Mouse (Mus musculus) stomach, embryonic 14.5 days (tissue): ENCODE measurements at regions not wholly inside any gene's neighbourhood (a gene's known extent, or its start where the extent isn't known, plus 50 kb on each side); places are given as distances from the start of the nearest gene placed in this dataset.

Experiments
- ATAC-seq: fragments of 200-750 bp; cut with Nextera tagmentation; 2 replicates; pipeline ENCODE4 v1.8.0; 2017; ENCODE audit warnings: low read depth, moderate TSS enrichment; ENCODE audit not compliant: insufficient number of reproducible peaks, insufficient read depth, low FRiP score
- H3K27ac ChIP-seq: fragments of 300-500 bp; sonication (generic); 2 replicates; pipeline ENCODE4 v1.5.1; 2014; ENCODE audit warnings: mild to moderate bottlenecking, low read length, moderate library complexity, mixed read lengths
- H3K27me3 ChIP-seq: fragments of 300-500 bp; sonication (generic); 2 replicates; pipeline ENCODE4 v1.6.1; 2014; ENCODE audit warnings: low read length, control low read depth, mixed read lengths; ENCODE audit not compliant: control insufficient read depth, insufficient read depth
- H3K36me3 ChIP-seq: fragments of 300-500 bp; sonication (generic); 2 replicates; pipeline ENCODE4 v1.6.1; 2014; ENCODE audit warnings: mild to moderate bottlenecking, control low read depth, low read length, moderate library complexity, mixed read lengths; ENCODE audit not compliant: control insufficient read depth, insufficient read depth
- H3K4me1 ChIP-seq: fragments of 300-500 bp; sonication (generic); 2 replicates; pipeline ENCODE4 v1.6.1; 2014; ENCODE audit warnings: low read length, control low read depth, mixed read lengths; ENCODE audit not compliant: control insufficient read depth, insufficient read depth
- H3K4me2 ChIP-seq: fragments of 300-500 bp; sonication (generic); replicated peaks from 2 replicates; pipeline ENCODE4 v1.6.1; 2014; ENCODE audit warnings: low read depth, low read length, control low read depth
- H3K4me3 ChIP-seq: fragments of 300-500 bp; sonication (generic); 2 replicates; pipeline ENCODE4 v1.5.1; 2014; ENCODE audit warnings: low read depth, low read length, control low read depth
- H3K9ac ChIP-seq: fragments of 300-500 bp; sonication (generic); replicated peaks from 2 replicates; pipeline ENCODE4 v1.6.1; 2014; ENCODE audit warnings: low read depth, mild to moderate bottlenecking, control low read depth, low read length, moderate library complexity, mixed read lengths
- H3K9me3 ChIP-seq: fragments of 300-500 bp; sonication (generic); 2 replicates; pipeline ENCODE4 v1.6.1; 2016; ENCODE audit warnings: low read depth, low read length, control low read depth; ENCODE audit not compliant: control insufficient read depth
- WGBS: fragments of 180-500 bp; shearing (Covaris S2); extraction: QIAGEN DNeasy Blood & Tissue Kit; methylation state at CpG from one replicate; pipeline ENCODE4 v1.1.7; 2014; 5-methylcytosine and 5-hydroxymethylcytosine counted together

DNA sequence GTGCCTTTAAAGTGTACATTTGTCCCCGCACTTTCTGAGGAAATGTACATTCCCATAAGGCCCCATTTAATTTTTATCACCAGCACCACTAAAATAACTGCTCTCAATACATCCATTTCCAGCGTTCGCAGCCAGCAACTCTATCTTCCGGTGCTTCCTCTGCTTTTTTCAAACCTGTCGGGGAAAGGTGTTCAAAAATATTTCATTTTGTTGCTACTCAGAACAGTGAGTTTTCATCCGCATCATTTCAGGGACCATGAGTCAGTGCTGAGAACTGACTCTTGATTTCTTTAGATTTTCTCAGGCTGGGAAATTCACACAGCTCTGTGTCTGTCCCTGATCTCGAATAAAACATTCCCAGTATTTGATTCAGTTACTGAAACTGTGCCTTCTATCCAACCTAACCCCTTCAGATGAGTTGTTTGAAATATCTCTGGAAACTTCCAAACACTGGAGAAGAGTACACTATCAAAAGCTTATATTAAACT, 959.4 kb downstream of the Brinp1 start:
- no peaks in the 10 kb centered on the region for H3K36me3 ChIP-seq
- H3K27me3 ChIP-seq, result no peaks in the 10 kb centered on the region
- peak; percentile 42; the same call in 1 of the 2 replicates for ATAC-seq
- no peaks in the 10 kb centered on the region for H3K9me3 ChIP-seq
- peak overlapping the region; percentile 24; the same call in 1 of the 2 replicates for H3K27ac ChIP-seq
- H3K4me1 ChIP-seq, result no peaks in the 10 kb centered on the region
- no peak overlapping the region for H3K4me3 ChIP-seq
- no peak overlapping the region for H3K9ac ChIP-seq
- no peak overlapping the region for H3K4me2 ChIP-seq
- 44% methylated on average over 7 of the region's 7 CpGs for WGBS

DNA sequence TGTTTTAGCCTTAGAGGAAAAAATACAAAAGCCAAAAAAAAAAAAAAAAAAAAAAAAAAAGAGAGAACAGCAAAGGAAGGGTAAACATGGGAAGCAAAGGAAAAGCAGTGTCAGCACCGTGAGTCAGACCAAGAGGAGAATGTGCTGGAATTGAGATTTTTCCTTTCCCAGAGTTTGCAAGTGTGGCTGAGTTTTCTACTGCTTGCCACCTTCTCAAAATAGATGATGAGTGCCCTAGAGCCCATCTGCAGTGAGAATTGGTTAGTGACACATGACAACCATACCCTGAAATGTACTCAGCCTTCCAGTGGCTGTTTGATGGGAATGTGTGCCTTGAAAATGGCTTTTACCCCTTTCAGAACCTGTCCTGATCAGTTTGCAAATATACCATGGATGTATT, 990.7 kb downstream of the Brinp1 start:
- H3K27ac ChIP-seq, result no peak overlapping the region
- no peaks in the 10 kb centered on the region for H3K27me3 ChIP-seq
- WGBS, result 61% methylated on average over 1 of the region's 1 CpGs
- no peak overlapping the region for H3K9ac ChIP-seq
- no peaks in the 10 kb centered on the region for H3K36me3 ChIP-seq
- H3K9me3 ChIP-seq, result no peaks in the 10 kb centered on the region
- no peak overlapping the region for H3K4me3 ChIP-seq
- no peaks in the 10 kb centered on the region for H3K4me1 ChIP-seq
- no peak for ATAC-seq
- H3K4me2 ChIP-seq, result no peak overlapping the region

DNA sequence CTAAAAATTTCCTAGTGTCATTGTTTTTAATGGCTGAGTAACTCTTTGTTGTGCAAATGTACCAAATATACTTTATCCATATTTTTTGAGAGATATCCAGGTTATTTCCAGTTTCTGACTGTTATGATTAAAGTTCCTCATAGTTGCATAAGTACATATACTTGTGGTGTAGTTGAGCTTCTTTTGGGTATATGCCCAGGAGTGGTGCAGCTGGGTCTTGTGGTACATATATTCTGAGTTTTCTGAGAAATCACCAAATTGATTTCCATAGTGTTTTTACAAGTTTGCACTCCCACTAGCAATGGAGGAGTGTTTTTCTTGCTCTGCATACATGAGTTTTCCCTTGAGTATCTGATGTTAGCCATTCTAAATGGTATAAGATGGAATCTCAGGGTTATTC, 1006.2 kb downstream of the Brinp1 start:
- no peak overlapping the region for H3K9ac ChIP-seq
- H3K27me3 ChIP-seq, result no peaks in the 10 kb centered on the region
- H3K4me3 ChIP-seq, result no peak overlapping the region
- H3K9me3 ChIP-seq, result no peaks in the 10 kb centered on the region
- H3K36me3 ChIP-seq, result no peaks in the 10 kb centered on the region
- ATAC-seq, result no peak
- no peak overlapping the region for H3K27ac ChIP-seq
- no peaks in the 10 kb centered on the region for H3K4me1 ChIP-seq
- no peak overlapping the region for H3K4me2 ChIP-seq

GRCm38 (mm10) chr4:67932481-67932880, 1021.7 kb downstream of the Brinp1 start:
- no peak; the same call in 1 of the 2 replicates for ATAC-seq
- WGBS, result 58% methylated on average over 2 of the region's 2 CpGs
- Histone ChIP-seq H3K4me3 (no peak overlapping the region), H3K27me3 (no peaks in the 10 kb centered on the region), H3K9ac (no peak overlapping the region), H3K4me2 (no peak overlapping the region), H3K36me3 (no peaks in the 10 kb centered on the region), H3K9me3 (no peaks in the 10 kb centered on the region), H3K4me1 (no peaks in the 10 kb centered on the region), H3K27ac (no peak overlapping the region)

DNA sequence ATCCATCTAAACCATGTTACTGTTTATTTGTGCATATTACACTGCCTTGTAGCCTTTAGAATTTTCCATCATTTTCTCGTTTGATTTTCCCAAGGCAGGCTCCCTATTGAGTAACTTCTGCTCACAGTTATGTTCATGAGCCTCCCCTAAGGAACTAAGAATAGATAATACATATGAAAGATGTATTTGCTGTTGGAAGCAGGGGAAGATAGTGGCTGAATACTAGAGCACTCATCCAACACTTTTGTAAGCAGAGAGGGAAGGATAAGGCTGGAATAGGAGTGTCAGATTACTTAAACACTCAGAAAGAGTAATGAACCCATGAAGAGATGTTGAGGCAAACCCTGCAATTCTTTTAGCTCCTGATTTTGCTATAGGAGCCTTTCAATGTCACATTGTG, 1055.1 kb downstream of the Brinp1 start:
- 77% methylated on average over 1 of the region's 1 CpGs for WGBS
- ATAC-seq, result no peak
- Histone ChIP-seq H3K4me2 (no peak overlapping the region), H3K27ac (no peak overlapping the region), H3K4me3 (no peak overlapping the region), H3K36me3 (no peaks in the 10 kb centered on the region), H3K9me3 (no peaks in the 10 kb centered on the region), H3K9ac (no peak overlapping the region), H3K4me1 (no peaks in the 10 kb centered on the region), H3K27me3 (no peaks in the 10 kb centered on the region)

DNA sequence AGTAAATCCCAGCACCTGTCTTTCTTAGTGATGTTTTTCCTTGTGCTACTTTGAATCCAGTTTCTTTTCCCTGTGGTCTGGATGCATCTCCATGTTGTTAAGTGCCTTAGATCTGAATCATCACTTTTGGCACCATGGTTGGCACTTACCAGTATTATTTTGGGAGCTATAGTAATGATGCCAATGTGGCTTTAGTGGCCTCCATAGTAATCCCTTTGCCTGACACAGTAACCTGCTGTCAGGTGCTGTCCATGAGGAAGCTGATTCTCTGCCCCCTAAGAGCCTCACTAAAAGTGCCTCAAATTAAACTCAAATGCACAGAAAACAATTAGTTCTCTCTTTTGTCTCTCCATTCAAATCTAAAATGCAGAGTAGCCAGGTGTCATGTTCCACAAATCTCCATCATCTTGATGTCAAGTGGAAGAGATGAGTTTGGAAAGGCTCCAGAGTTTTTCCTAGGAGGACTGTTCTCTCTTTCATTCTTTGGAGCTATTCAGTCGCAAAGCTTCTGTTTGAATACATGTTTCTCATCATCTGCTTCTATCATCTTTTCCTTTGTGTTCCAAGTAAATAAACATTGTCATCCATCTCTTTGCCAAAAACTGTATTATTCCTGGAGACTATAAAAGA, 1062.1 kb downstream of the Brinp1 start:
- Histone ChIP-seq H3K4me3 (no peak overlapping the region), H3K4me1 (no peaks in the 10 kb centered on the region), H3K27ac (no peak overlapping the region), H3K4me2 (no peak overlapping the region), H3K9ac (no peak overlapping the region), H3K9me3 (no peaks in the 10 kb centered on the region), H3K36me3 (no peaks in the 10 kb centered on the region), H3K27me3 (no peaks in the 10 kb centered on the region)
- 88% methylated on average over 1 of the region's 1 CpGs for WGBS
- no peak for ATAC-seq

- Histone ChIP-seq H3K4me1 (no peaks in the 10 kb centered on the region), H3K4me3 (no peak overlapping the region), H3K9ac (no peak overlapping the region), H3K9me3 (no peaks in the 10 kb centered on the region), H3K36me3 (no peaks in the 10 kb centered on the region), H3K4me2 (no peak overlapping the region), H3K27me3 (no peaks in the 10 kb centered on the region), H3K27ac (no peak overlapping the region)
- ATAC-seq, result no peak
Observed at GRCm38 (mm10) chr4:67887954-67888353, 1060.6 kb downstream of the Tlr4 start.

GRCm38 (mm10) chr4:67885204-67885603, 1057.8 kb downstream of the Tlr4 start:
- no peak for ATAC-seq
- Histone ChIP-seq H3K9ac (no peak overlapping the region), H3K27me3 (no peaks in the 10 kb centered on the region)

GRCm38 (mm10) chr4:67862218-67862617, 1034.8 kb downstream of the Tlr4 start:
- Histone ChIP-seq H3K27me3 (no peaks in the 10 kb centered on the region), H3K4me2 (no peak overlapping the region), H3K9me3 (no peaks in the 10 kb centered on the region), H3K27ac (no peak overlapping the region), H3K36me3 (no peaks in the 10 kb centered on the region), H3K9ac (no peak overlapping the region), H3K4me1 (no peaks in the 10 kb centered on the region), H3K4me3 (no peak overlapping the region)
- WGBS, result 80% methylated on average over 2 of the region's 2 CpGs
- no peak for ATAC-seq

More at GRCm38 (mm10) chr4:67885204-67885603, 1057.8 kb downstream of the Tlr4 start:
- H3K4me2 ChIP-seq, result no peak overlapping the region
- H3K4me3 ChIP-seq, result no peak overlapping the region
- H3K27ac ChIP-seq, result no peak overlapping the region
- H3K36me3 ChIP-seq, result no peaks in the 10 kb centered on the region
- no peaks in the 10 kb centered on the region for H3K9me3 ChIP-seq
- H3K4me1 ChIP-seq, result no peaks in the 10 kb centered on the region
